Mouse (Mus musculus) liver, adult 2 months (tissue): ENCODE results near the gene Pdzrn3.

Experiments
- CTCF ChIP-seq: fragments of 200-500 bp; IDR thresholded peaks from 2 replicates; pipeline ENCODE4 v1.5.1; 2011; ENCODE audit warnings: low read depth, low read length, control low read depth
- POLR2A ChIP-seq: fragments of 200-500 bp; IDR thresholded peaks from 2 replicates; pipeline ENCODE4 v1.6.1; 2011; ENCODE audit warnings: low read length, control low read depth; ENCODE audit not compliant: insufficient read depth; ENCODE audit errors: extremely low read depth

DNA sequence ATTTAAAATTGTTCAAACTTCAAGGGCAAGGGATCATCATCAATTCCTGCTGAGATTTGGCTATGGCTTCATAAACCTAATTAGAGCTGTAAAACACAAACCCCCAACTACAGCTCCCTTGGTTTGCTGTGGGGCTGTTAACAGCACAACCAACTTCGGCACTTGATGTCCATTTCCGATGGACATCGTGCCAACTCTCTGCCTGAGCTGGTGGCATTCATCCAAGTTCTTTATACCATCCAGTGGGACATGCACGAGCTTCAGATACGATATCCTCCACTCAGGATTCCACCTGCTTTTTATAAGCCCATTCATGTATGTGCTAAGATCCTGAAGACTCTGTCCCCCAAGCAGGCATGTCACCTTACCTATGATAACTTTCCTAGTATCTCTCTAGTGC, 118.3 kb downstream of the Pdzrn3 start:
- TF ChIP-seq CTCF, result no peak
- TF ChIP-seq POLR2A, result no peak
